ENCODE assay signal across 7 mouse cellular contexts in genomic region chr5:12383960-12384285, GRCm38 (mm10). TPM values are rescaled to one million over a fixed set of nuclear protein-coding genes. Genes with fewer than 3 reads are reported as not detected.
DNase-seq lines count a peak whose midpoint lies in the region; ATAC-seq lines count a peak whose summit lies in the region.

No protein-coding gene starts in this region.

- peak overlapping the region; percentile 58 for H3K4me3 ChIP-seq in neural tube, embryonic 11.5 days (ENCODE audit: low read depth, low read length)
- peak overlapping the region; percentile 62 for H3K4me3 ChIP-seq in heart, embryonic 12.5 days
- peak overlapping the region; percentile 63 for H3K4me3 ChIP-seq in limb, embryonic 15.5 days
- peak overlapping the region; percentile 68 for H3K4me3 ChIP-seq in stomach, embryonic 16.5 days (replicated peaks; ENCODE audit: low read length)

- peak overlapping the region; percentile 94 for H3K4me2 ChIP-seq in neural tube, embryonic 11.5 days (ENCODE audit: low read depth)
- H3K4me2 ChIP-seq in heart, embryonic 12.5 days: peak overlapping the region; percentile 82
- peak overlapping the region; percentile 80 for H3K4me2 ChIP-seq in limb, embryonic 15.5 days
- H3K4me2 ChIP-seq in stomach, embryonic 16.5 days (ENCODE audit: low read depth, low read length): peak overlapping the region; percentile 90

- DNase-seq in neural tube, embryonic 11.5 days (ENCODE audit: low spot score): no peak
- no peak for DNase-seq in neural tube, embryonic 10.5 days (ENCODE audit: extremely low spot score, low spot score)
- no peak for DNase-seq in gastrocnemius, postnatal 10 days
- DNase-seq in right cerebral cortex, postnatal 4 days: no peak

- no peaks in the 10 kb centered on the region for H3K27me3 ChIP-seq in neural tube, embryonic 11.5 days (ENCODE audit: control insufficient read depth, insufficient read depth, low read length)
- 0 out of 2 replicates have a peak, but pooled peaks cover 5% of the 10 kb centered on the region for H3K27me3 ChIP-seq in heart, embryonic 12.5 days (replicated peaks)
- no peaks in the 10 kb centered on the region for H3K27me3 ChIP-seq in limb, embryonic 15.5 days
- H3K27me3 ChIP-seq in stomach, embryonic 16.5 days (ENCODE audit: control insufficient read depth, insufficient read depth, low read length): no peaks in the 10 kb centered on the region

- H3K9me3 ChIP-seq in neural tube, embryonic 11.5 days (ENCODE audit: control insufficient read depth, low read length): no peaks in the 10 kb centered on the region
- H3K9me3 ChIP-seq in heart, embryonic 12.5 days (replicated peaks): no peaks in the 10 kb centered on the region
- H3K9me3 ChIP-seq in limb, embryonic 15.5 days: no peaks in the 10 kb centered on the region
- no peaks in the 10 kb centered on the region for H3K9me3 ChIP-seq in stomach, embryonic 16.5 days (replicated peaks; ENCODE audit: control insufficient read depth, low read length)

- peak overlapping the region; percentile 54 for H3K9ac ChIP-seq in neural tube, embryonic 11.5 days (ENCODE audit: low read length)
- H3K9ac ChIP-seq in heart, embryonic 12.5 days: peak overlapping the region; percentile 75
- peak overlapping the region; percentile 66 for H3K9ac ChIP-seq in limb, embryonic 15.5 days
- peak overlapping the region; percentile 75 for H3K9ac ChIP-seq in stomach, embryonic 16.5 days (ENCODE audit: low read length)

- H3K4me1 ChIP-seq in neural tube, embryonic 11.5 days (ENCODE audit: control insufficient read depth, insufficient read depth, low read length): no peaks in the 10 kb centered on the region
- peaks cover 4% of the 10 kb centered on the region for H3K4me1 ChIP-seq in heart, embryonic 12.5 days (replicated peaks)
- H3K4me1 ChIP-seq in limb, embryonic 15.5 days: peaks cover 6% of the 10 kb centered on the region; the same call in 1 of the 2 replicates
- H3K4me1 ChIP-seq in stomach, embryonic 16.5 days (ENCODE audit: control insufficient read depth, insufficient read depth, low read length): peaks cover 4% of the 10 kb centered on the region; the same call in 1 of the 2 replicates

- ATAC-seq in neural tube, embryonic 11.5 days (ENCODE audit: insufficient read depth, low FRiP score, low TSS enrichment): no peak; the same call in 1 of the 2 replicates
- no peak for ATAC-seq in heart, embryonic 12.5 days (ENCODE audit: insufficient number of reproducible peaks, low FRiP score)
- ATAC-seq in limb, embryonic 15.5 days (ENCODE audit: insufficient number of reproducible peaks, low FRiP score, low TSS enrichment, low read depth): no peak
- no peak for ATAC-seq in stomach, embryonic 16.5 days (ENCODE audit: insufficient read depth, low FRiP score)

- 0% methylated on average over 10 of the region's 10 CpGs for WGBS in neural tube, embryonic 11.5 days
- under 1% methylated on average over 10 of the region's 10 CpGs for WGBS in heart, embryonic 12.5 days
- WGBS in limb, embryonic 15.5 days: 1% methylated on average over 10 of the region's 10 CpGs
- WGBS in stomach, embryonic 16.5 days: 0% methylated on average over 10 of the region's 10 CpGs

- no peaks in the 10 kb centered on the region for H3K36me3 ChIP-seq in neural tube, embryonic 11.5 days (ENCODE audit: control insufficient read depth, insufficient read depth, low read length)
- no peaks in the 10 kb centered on the region for H3K36me3 ChIP-seq in heart, embryonic 12.5 days
- H3K36me3 ChIP-seq in limb, embryonic 15.5 days: no peaks in the 10 kb centered on the region
- H3K36me3 ChIP-seq in stomach, embryonic 16.5 days (ENCODE audit: control insufficient read depth, insufficient read depth, low read length): no peaks in the 10 kb centered on the region

- H3K27ac ChIP-seq in neural tube, embryonic 11.5 days (ENCODE audit: low read depth, low read length): no peak overlapping the region
- H3K27ac ChIP-seq in heart, embryonic 12.5 days (ENCODE audit: poor library complexity, severe bottlenecking): no peak overlapping the region
- peak overlapping the region; percentile 79 for H3K27ac ChIP-seq in limb, embryonic 15.5 days
- no peak overlapping the region for H3K27ac ChIP-seq in stomach, embryonic 16.5 days (ENCODE audit: low read length)

RNA-seq across cellular contexts. Expression of gene Sema3d, which starts 0.7 kb away (rescaled TPM):
- 7.7 and 10.0 TPM in 2 replicates for polyA plus RNA-seq in neural tube, embryonic 11.5 days (2014; fragmentation: Nextera tagmentation; extraction: Ambion mirVana)
- 14.6 and 16.0 TPM in 2 replicates for polyA plus RNA-seq in heart, embryonic 12.5 days (2016; fragmentation: Nextera tagmentation; extraction: Ambion mirVana)
- polyA plus RNA-seq in limb, embryonic 15.5 days (2015; fragmentation: Nextera tagmentation; extraction: Ambion mirVana): 25.2 and 30.2 TPM in 2 replicates
- polyA plus RNA-seq in stomach, embryonic 16.5 days (2015; fragmentation: Nextera tagmentation; extraction: Ambion mirVana): 16.0 and 19.4 TPM in 2 replicates
- 1 to 10 TPM; 2.6 to 5.9 TPM for total RNA-seq in gastrocnemius, postnatal 10 days (2021)
